Mouse (Mus musculus): ENCODE measurements around the gene Elf2.

GRCm38 (mm10) chr3:51228821-51229205, 111.7 kb downstream of the Elf2 start:
- TF ChIP-seq CTCF (conservative IDR thresholded peaks at IDR 0.05 in 1 of 2, IDR thresholded peaks at IDR 0.05 in 1 of 2; ENCODE audit: low read depth in 2 of 2, low read length in 2 of 2): no peak
- no peak for TF ChIP-seq ZC3H11A (IDR thresholded peaks at IDR 0.05; ENCODE audit: low read depth, low read length)
- no peak for TF ChIP-seq EP300 (IDR thresholded peaks at IDR 0.05; ENCODE audit: low read length)
- TF ChIP-seq MEF2A (IDR thresholded peaks at IDR 0.05; ENCODE audit: borderline replicate concordance, low read depth, low read length): no peak
- no peak for TF ChIP-seq MYC (IDR thresholded peaks at IDR 0.05; ENCODE audit: low read depth, low read length)
- no peak for TF ChIP-seq CHD2 (IDR thresholded peaks at IDR 0.05; ENCODE audit: low read length)
